Mouse (Mus musculus) heart, adult 18-20 months (tissue): ENCODE data around the gene Ccdc90b. TPM values are rescaled to one million over a fixed set of nuclear protein-coding genes. Genes with fewer than 3 reads are reported as not detected.

Source experiments
- total RNA-seq, 2 experiments: library from RNA; stranded (reverse); gene quantifications; 2 replicates each; pipeline ENCODE4 v1.2.3; 2021

The Ccdc90b gene
- total RNA-seq, 2 experiments from 2014 or later, result 42.8 to 44.3 TPM

Other genes with a start within 250 kb of the Ccdc90b start
- gene Ankrd42, start 76.0 kb downstream of the Ccdc90b start, total RNA-seq, result 1 to 10 TPM; 1.1 to 1.2 TPM
- 10 to 100 TPM; 19.4 to 30.2 TPM for gene Pcf11, start 108.8 kb downstream of the Ccdc90b start, total RNA-seq
- 10 to 100 TPM; 22.0 to 23.3 TPM for gene Rab30, start 180.5 kb downstream of the Ccdc90b start, total RNA-seq